Mouse (Mus musculus) spleen, postnatal 4 days (tissue): Measurements from ENCODE around the gene Arid1b.

Source experiments
- DNase-seq, 2 experiments: peaks; one replicate each; pipeline ENCODE4 v3.0.0; 2022; ENCODE audit warnings: low spot score in 2 of 2

Gene Arid1b

DNA sequence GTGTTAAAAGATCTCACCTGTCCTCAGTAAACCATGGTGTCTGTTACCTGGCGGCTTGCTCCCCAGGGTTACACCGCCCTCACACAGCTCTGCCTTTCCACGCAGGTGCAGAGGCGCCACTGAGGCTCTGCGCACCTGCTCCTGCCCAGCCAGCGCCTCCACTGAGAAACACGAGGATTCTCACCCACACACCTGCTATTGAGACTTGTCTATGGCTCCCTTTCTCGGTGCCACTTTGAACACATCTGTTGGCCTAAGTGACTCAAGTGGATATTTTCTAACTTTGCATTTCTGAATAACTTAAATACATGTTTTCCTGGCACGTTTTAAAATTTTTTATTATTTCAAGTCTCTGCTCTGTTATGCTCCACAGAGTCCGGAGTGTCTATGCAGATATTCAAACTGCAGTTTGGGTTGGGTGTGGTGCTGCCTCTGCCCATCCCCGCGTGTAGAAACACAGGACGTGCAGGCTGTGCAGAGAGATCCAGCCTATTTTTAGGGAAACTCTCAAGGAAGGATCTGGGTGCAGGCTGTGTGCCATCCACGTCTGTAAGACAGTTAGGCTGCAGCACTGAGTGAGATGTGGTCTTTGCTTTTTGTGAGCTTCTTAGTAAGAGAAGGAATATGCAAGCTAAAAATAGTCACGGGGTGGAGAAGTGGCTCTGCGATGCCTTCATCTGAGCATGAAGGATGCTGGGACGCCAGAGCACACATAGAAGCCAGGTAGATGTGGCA lies 283.2 kb downstream of the Arid1b start:
- no peak for DNase-seq

DNA sequence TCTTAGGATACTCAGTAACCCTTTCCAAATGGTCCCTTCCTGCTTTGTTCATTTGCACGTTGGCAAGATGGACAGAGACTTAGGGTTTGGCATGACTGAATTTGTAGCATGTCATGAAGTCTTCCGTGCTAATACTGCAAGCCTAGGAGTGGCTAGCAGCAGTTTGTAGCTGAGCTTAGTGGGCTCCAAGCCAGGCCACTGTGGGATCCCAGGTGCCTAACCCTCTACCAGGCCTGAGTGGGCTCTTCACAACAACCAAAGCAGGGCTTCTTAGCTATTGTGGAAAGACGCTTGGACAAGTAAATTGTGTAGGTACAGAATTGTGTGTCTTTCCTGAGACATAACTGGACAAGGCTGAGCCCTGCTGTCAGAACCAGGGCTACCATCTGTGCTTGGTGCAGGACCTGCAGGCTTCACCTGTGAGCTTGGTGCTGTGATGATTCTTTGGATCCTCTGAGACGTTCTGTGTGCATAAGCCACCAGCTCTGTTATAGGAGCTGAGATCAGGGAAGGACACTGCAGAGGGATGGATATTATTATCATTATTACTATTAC lies 286.4 kb downstream of the Arid1b start:
- DNase-seq: no peak

- DNase-seq: no peak
These were observed 290.7 kb downstream of the Arid1b start for GRCm38 (mm10) chr17:5284783-5285182.

DNA sequence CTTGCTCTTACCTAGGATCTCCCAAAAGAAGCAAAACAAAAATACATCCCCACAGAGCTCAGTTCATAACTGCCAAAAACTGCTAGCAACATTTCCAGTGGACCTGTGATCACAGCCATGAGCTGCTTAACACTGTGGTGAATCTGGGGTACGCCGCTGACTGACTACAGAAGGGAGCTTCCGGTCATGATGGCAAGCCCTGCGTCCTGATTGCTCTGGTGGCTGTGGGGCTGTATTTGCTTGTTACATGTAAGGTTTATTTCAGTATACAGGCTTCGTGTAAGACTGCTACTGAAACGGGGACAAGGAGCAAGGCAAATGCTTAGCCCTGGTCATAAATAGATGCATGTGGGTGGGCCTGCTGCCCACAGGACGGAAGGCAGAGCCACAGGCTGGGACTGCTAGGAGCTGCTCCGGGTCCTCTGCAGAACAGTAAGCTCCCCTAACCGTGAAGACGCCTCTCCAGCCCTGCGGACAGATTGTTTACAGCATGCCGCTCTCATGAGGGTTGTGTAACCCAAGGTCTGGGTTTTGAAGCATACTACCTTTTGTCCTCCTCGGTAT lies 291.8 kb downstream of the Arid1b start:
- no peak for DNase-seq

DNA sequence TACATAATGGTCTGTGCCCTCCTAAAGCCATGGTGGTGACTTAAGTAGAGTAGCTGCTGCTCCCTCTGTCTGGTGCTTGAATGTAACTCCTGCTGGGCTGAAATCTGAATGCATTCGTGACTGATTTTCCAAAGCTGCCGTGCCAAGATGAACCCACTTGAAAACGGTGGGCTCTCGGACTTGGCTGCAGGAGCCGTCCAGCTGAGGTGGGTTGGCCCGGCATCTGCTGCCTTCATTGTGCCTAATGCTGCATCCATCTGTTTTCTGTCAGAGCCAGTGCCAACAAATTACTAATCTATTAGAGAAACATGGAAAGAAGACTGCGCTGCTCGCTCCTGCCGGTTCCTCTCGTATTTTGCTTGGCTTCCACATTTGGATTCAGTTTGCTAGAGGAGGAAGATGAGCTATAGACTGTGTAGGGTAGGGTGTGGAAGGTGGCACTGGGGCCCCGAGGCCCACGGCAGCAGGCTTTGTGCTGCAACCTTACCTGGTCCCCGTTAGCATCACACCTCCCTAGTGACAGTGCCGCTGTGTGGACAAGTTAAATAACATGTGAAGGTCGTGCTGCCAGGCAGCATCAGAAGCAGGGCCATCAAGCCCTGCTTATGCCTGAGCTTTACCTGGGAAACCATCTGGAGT lies 292.6 kb downstream of the Arid1b start:
- no peak for DNase-seq

- no peak for DNase-seq
These were observed 293.1 kb downstream of the Arid1b start for GRCm38 (mm10) chr17:5287210-5287591.

DNA sequence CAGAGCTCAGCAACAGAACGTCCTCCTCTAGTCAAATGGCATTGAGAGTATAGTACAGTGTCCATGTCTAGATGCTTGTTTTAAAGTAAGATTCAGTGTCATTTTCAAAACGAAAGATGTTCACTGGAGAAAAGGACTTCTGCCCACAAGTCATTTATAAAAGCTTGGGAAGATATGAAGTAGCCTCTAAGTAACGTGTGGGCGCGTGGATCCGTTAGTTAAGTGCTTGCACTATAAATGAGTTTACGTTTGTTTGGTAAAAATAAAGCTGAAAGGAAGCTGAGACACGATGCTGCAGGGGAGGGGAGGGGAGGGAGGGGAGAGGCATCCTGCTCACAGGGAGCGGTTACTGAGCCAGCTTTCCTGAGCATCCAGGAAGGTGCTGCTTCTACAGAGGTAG lies 293.5 kb downstream of the Arid1b start:
- no peak for DNase-seq

- no peak for DNase-seq
These were observed 299.8 kb downstream of the Arid1b start for GRCm38 (mm10) chr17:5293653-5294584.

DNA sequence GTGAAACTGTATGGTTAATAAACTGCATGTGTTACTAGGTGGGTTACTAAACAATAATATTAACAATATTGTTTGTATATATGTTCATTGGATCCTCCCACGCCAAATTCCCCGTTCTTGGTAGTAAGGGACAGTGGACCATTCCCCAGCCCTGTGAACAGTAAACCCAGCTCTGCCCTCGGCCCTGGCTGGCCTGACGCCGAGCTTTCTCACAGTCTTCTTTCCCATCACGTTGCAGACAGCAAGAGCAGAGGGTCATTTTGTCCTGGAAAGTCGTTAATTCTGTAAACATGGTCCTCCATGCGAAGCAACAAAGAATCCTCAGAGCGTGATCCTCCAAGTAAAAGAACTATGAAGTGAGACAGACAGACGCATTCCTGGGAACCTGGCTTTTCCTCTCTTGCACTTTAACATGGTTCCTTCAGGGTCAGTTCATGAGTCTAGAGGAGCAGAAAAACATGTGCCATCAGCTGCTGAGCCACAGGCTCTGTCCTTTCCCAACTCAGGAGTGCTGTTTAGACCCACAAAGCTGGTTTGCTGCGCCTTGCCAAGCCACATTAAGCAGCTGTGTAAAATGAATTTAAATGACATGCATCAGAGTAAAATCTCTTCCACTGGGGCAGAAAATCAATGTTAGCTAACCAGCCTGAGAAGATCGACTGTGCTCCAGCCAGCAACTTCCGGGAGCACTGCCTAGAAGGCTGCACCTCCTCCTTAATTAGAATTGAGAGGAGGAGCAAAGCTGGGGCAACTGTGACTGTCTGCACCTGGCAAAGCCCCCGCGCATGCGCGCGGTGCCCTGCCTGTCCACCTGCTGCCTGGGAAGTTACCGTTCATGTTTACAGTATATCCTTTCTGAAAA lies 301.2 kb downstream of the Arid1b start:
- peak; percentile 69 to 83 for DNase-seq

DNA sequence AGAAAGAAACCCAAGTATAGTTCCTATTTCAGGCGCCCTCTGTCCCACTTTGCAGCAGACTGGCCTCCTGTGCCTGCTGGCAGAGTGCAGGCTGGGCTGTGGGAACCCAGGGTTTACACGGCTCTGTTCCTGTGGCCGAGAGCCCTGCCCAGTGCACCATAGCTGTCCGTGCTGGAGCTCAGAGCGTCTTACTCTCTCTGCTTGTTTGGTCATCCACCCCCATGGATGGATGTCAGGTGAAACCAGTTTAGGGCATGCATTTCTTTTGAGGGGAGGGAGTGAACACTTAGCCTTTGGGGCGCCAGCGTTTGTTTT lies 301.8 kb downstream of the Arid1b start:
- no peak for DNase-seq

GRCm38 (mm10) chr17:5297491-5297890 lies 303.4 kb downstream of the Arid1b start:
- DNase-seq: no peak

GRCm38 (mm10) chr17:5297984-5298383 lies 303.9 kb downstream of the Arid1b start:
- DNase-seq: no peak

- DNase-seq: no peak
These were observed 304.9 kb downstream of the Arid1b start for GRCm38 (mm10) chr17:5298891-5299559.

DNA sequence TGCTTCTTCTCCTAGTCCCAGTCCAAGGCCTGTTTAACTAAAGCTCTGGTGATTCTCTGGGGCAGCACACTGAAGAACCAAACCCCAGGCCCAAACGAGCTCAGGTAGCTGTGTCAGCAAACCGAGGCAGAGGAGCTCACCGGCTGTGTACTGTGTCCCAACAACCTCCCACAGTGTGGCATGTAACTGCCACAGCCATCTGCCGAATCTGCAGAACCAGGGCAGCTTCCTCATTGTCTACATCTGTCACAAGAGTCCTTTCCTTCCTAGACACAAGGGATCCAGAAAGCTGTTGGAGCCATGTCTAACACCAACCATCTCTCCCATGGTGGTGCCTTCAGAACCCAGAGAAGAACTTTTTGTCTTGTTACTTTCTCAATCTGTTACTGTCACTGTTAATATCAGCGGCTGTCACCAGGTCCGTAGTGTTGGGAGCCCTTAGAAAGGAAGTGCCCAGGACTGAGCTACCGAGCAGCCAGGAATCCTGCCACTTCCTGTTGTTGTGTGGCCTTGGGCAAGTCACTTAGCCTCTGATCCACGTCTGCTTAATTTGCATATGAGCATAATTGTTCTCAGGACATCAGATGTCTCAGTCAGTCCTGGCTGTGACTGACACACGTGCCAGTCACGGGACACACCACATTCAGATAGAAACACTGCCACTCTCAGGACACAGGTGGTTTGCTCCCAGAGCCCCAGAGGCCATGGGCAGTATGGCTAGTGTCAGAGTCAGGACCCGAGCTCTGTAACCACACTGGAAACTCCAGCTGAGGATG lies 309.0 kb downstream of the Arid1b start:
- no peak for DNase-seq

DNA sequence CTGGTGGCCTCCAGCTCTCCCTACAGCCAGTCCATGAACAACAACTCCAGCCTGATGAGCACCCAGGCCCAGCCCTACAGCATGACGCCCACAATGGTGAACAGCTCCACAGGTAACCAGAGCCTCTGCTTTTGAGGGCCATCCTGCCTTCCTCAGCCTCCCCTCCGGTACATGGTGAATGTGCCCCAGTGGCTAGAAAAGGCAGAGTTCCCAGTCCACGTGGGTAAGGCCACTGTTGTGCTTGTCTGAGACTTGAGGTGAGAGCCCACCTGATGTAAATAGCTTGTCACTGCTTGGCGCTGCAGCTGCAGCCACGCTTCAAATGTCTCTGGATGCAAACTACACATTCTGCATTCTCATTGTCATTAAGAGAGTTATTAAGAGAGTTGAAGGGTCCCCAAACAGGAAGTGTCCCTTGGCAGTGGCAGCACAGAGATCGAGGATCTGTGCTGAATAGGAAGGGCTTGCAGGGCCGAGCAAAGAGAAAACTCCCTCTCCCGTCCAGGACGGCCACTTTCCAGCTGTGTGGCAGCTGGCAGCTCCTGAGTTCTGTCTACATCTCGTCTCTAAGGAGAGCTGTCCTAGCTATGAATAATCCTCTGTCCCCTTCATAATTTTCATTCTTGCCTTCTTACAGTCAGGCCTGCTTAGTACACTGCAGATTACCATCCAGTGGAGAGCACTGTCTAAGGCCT lies 311.8 kb downstream of the Arid1b start:
- no peak for DNase-seq

- no peak for DNase-seq
These were observed 315.8 kb downstream of the Arid1b start for GRCm38 (mm10) chr17:5309930-5310329.

DNA sequence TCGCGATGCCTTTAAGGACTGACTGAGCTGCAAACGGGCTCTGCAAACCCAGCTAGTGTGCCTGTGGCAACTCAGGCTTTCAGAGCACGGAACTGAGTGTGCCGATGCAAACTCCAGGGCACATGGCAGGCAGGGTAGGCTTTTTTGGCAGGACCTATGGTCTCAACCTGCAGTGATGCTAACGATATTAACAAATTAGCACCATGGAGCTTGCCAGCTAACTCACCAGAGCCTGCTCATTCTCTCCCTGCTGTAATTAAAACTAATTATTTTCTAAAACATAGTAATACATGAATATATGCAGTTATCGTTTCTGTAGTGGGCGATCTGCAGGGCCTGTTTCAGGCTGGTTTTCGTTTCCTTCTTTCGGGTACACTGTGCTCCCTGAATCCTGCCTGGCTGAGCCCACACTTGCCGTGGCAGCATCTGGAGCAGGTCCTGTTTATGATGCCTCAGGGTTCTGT lies 316.3 kb downstream of the Arid1b start:
- no peak for DNase-seq

DNA sequence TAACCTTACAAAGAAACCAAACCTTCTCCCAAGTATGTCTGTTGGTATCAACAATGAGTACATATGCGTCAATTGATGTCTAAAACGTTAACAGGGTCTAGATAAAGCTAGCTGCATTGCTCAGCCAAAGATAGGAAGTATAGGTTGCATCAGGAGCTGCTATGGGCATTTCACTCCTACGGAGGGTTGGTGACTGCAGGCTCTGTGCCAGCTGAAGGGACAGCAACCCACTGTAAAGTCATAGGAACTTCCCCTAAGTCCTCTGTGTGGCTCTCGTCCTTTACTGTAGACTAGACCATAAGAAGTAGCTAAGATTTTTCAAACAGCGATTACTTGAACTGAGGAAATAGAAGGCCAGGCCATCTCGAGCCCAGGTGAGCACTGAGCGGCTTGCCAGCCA lies 316.9 kb downstream of the Arid1b start:
- no peak for DNase-seq

DNA sequence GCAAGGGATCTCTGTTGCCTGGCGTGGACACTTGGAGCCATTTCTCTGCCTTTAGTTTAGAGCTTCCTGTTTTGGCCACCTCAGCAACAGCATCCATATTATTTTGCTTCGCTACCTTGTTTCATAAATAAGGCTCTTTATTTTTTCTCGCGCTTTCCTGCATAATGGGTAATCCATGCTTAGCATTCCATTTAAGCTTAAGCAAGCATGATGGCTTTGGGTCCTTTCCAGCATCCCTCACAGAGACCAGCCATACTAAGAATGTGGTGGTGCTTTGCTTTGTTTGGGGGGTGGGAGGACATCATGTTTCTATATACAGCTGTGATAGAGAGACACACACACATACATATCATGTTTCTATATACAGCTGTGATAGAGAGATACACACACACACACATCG lies 318.2 kb downstream of the Arid1b start:
- no peak for DNase-seq
